ENCODE assay signal across 9 mouse cellular contexts in genomic region chr11:70649185-70649734, GRCm38 (mm10). TPM values are rescaled to one million over a fixed set of nuclear protein-coding genes. Genes with fewer than 3 reads are reported as not detected.
DNase-seq lines count a peak whose midpoint lies in the region; ATAC-seq lines count a peak whose summit lies in the region.
"Had no signal": no experiment of that assay in that cellular context is flagged by ENCODE, and none has a peak within 500 bp of the region (broad histone marks: within the 10 kb centered on the region; RNA-seq: fewer than 3 reads in every experiment).

No protein-coding gene starts in this region.

- H3K27ac ChIP-seq in forebrain, embryonic 12.5 days = no peak overlapping the region
- no peak overlapping the region for H3K27ac ChIP-seq in forebrain, embryonic 16.5 days (ENCODE audit: low read length)
- no peak overlapping the region for H3K27ac ChIP-seq in lung, embryonic 16.5 days (ENCODE audit: low read length)
- H3K27ac ChIP-seq in hindbrain, embryonic 14.5 days = no peak overlapping the region
- H3K27ac ChIP-seq in neural tube, embryonic 12.5 days = no peak overlapping the region

- H3K36me3 ChIP-seq in forebrain, embryonic 12.5 days (replicated peaks) = peaks cover 55% of the 10 kb centered on the region
- H3K36me3 ChIP-seq in forebrain, embryonic 16.5 days (ENCODE audit: control insufficient read depth, insufficient read depth) = peaks cover 29% of the 10 kb centered on the region
- peaks cover 42% of the 10 kb centered on the region for H3K36me3 ChIP-seq in lung, embryonic 16.5 days (ENCODE audit: control insufficient read depth, insufficient read depth, low read length)
- H3K36me3 ChIP-seq in hindbrain, embryonic 14.5 days (replicated peaks; ENCODE audit: control insufficient read depth, insufficient read depth) = peaks cover 61% of the 10 kb centered on the region
- H3K36me3 ChIP-seq in neural tube, embryonic 12.5 days = peaks cover 52% of the 10 kb centered on the region

- no peak for DNase-seq in lung, postnatal 36 days
- no peak for DNase-seq in hindbrain, embryonic 14.5 days (ENCODE audit: low spot score)
- no peak for DNase-seq in thymus, postnatal 36 days
- no peak for DNase-seq in adrenal gland, postnatal 14 days
- DNase-seq: layer of hippocampus, postnatal 36 days had no signal

- ATAC-seq in forebrain, embryonic 12.5 days (ENCODE audit: low FRiP score) = no peak
- no peak for ATAC-seq in forebrain, embryonic 16.5 days
- ATAC-seq in lung, embryonic 16.5 days (ENCODE audit: low read depth) = no peak
- ATAC-seq in hindbrain, embryonic 14.5 days (ENCODE audit: low FRiP score) = no peak
- no peak for ATAC-seq in neural tube, embryonic 12.5 days (ENCODE audit: low FRiP score, low read depth)

- H3K4me3 ChIP-seq in forebrain, embryonic 12.5 days (replicated peaks) = no peak overlapping the region
- no peak overlapping the region for H3K4me3 ChIP-seq in forebrain, embryonic 16.5 days (replicated peaks; ENCODE audit: low read length)
- peak overlapping the region; percentile 91; the same call in 1 of the 2 replicates for H3K4me3 ChIP-seq in lung, embryonic 16.5 days (ENCODE audit: low read length)
- no peak overlapping the region for H3K4me3 ChIP-seq in hindbrain, embryonic 14.5 days (replicated peaks; ENCODE audit: low read length)
- H3K4me3 ChIP-seq in neural tube, embryonic 12.5 days = no peak overlapping the region

- H3K4me2 ChIP-seq in forebrain, embryonic 12.5 days = peak overlapping the region; percentile 8; the same call in 1 of the 2 replicates
- no peak overlapping the region for H3K4me2 ChIP-seq in forebrain, embryonic 16.5 days (ENCODE audit: low read length)
- 0 out of 2 replicates have a peak overlapping the region, but pooled peaks have one; percentile 94 for H3K4me2 ChIP-seq in lung, embryonic 16.5 days (ENCODE audit: low read depth, low read length)
- peak overlapping the region; percentile 100 for H3K4me2 ChIP-seq in hindbrain, embryonic 14.5 days (replicated peaks)
- peak overlapping the region; percentile 99; the same call in 1 of the 2 replicates for H3K4me2 ChIP-seq in neural tube, embryonic 12.5 days (replicated peaks)

- peaks cover 57% of the 10 kb centered on the region for H3K4me1 ChIP-seq in forebrain, embryonic 12.5 days
- peaks cover 48% of the 10 kb centered on the region for H3K4me1 ChIP-seq in forebrain, embryonic 16.5 days (replicated peaks; ENCODE audit: control insufficient read depth, insufficient read depth, low read length)
- peaks cover 49% of the 10 kb centered on the region for H3K4me1 ChIP-seq in lung, embryonic 16.5 days (replicated peaks; ENCODE audit: control insufficient read depth, insufficient read depth, low read length)
- peaks cover 34% of the 10 kb centered on the region for H3K4me1 ChIP-seq in hindbrain, embryonic 14.5 days (replicated peaks; ENCODE audit: control insufficient read depth, insufficient read depth, low read length)
- H3K4me1 ChIP-seq in neural tube, embryonic 12.5 days = peaks cover 54% of the 10 kb centered on the region

- WGBS in forebrain, embryonic 12.5 days = 87% methylated on average over 8 of the region's 8 CpGs
- 91% methylated on average over 8 of the region's 8 CpGs for WGBS in forebrain, embryonic 16.5 days
- 77% methylated on average over 8 of the region's 8 CpGs for WGBS in lung, embryonic 16.5 days
- 88% methylated on average over 8 of the region's 8 CpGs for WGBS in hindbrain, embryonic 14.5 days
- 85% methylated on average over 8 of the region's 8 CpGs for WGBS in neural tube, embryonic 12.5 days

- H3K27me3 ChIP-seq in forebrain, embryonic 12.5 days = no peaks in the 10 kb centered on the region
- no peaks in the 10 kb centered on the region for H3K27me3 ChIP-seq in forebrain, embryonic 16.5 days (replicated peaks; ENCODE audit: control insufficient read depth, insufficient read depth, low read length)
- no peaks in the 10 kb centered on the region for H3K27me3 ChIP-seq in lung, embryonic 16.5 days (ENCODE audit: control insufficient read depth, insufficient read depth, low read depth, low read length)
- no peaks in the 10 kb centered on the region for H3K27me3 ChIP-seq in hindbrain, embryonic 14.5 days (ENCODE audit: control insufficient read depth, insufficient read depth, low read length)
- no peaks in the 10 kb centered on the region for H3K27me3 ChIP-seq in neural tube, embryonic 12.5 days (replicated peaks)

- no peaks in the 10 kb centered on the region for H3K9me3 ChIP-seq in forebrain, embryonic 12.5 days
- H3K9me3 ChIP-seq in forebrain, embryonic 16.5 days (ENCODE audit: control insufficient read depth, low read length) = no peaks in the 10 kb centered on the region
- H3K9me3 ChIP-seq in lung, embryonic 16.5 days (ENCODE audit: control insufficient read depth, low read length) = no peaks in the 10 kb centered on the region
- no peaks in the 10 kb centered on the region for H3K9me3 ChIP-seq in hindbrain, embryonic 14.5 days (ENCODE audit: control insufficient read depth, low read length)
- H3K9me3 ChIP-seq in neural tube, embryonic 12.5 days = no peaks in the 10 kb centered on the region

- H3K9ac ChIP-seq in forebrain, embryonic 12.5 days = no peak overlapping the region
- H3K9ac ChIP-seq in forebrain, embryonic 16.5 days (replicated peaks; ENCODE audit: low read depth, low read length) = no peak overlapping the region
- no peak overlapping the region for H3K9ac ChIP-seq in lung, embryonic 16.5 days (ENCODE audit: low read length)
- no peak overlapping the region for H3K9ac ChIP-seq in hindbrain, embryonic 14.5 days
- H3K9ac ChIP-seq in neural tube, embryonic 12.5 days = no peak overlapping the region

RNA-seq across cellular contexts. Expression of gene Slc25a11, which starts 2.0 kb away (rescaled TPM):
- polyA plus RNA-seq in forebrain, embryonic 12.5 days (2016; fragmentation: Nextera tagmentation; extraction: Ambion mirVana) = 139 and 141 TPM in 2 replicates
- polyA plus RNA-seq in forebrain, embryonic 16.5 days (2015; fragmentation: Nextera tagmentation; extraction: Ambion mirVana) = 159 and 174 TPM in 2 replicates
- 156 and 171 TPM in 2 replicates for polyA plus RNA-seq in lung, embryonic 16.5 days (2015; fragmentation: Nextera tagmentation; extraction: Ambion mirVana)
- 158 TPM in 2 replicates for polyA plus RNA-seq in hindbrain, embryonic 14.5 days (2014; fragmentation: Nextera tagmentation; extraction: Ambion mirVana)
- polyA plus RNA-seq in neural tube, embryonic 12.5 days (2016; fragmentation: Nextera tagmentation; extraction: Ambion mirVana) = 152 TPM in 2 replicates
- total RNA-seq in adrenal gland, postnatal 14 days (2021) = 175 and 184 TPM in 2 replicates

RNA-seq across cellular contexts. Expression of gene Rnf167, which starts 2.2 kb away (rescaled TPM):
- 85.1 and 96.1 TPM in 2 replicates for polyA plus RNA-seq in forebrain, embryonic 12.5 days (2016; fragmentation: Nextera tagmentation; extraction: Ambion mirVana)
- polyA plus RNA-seq in forebrain, embryonic 16.5 days (2015; fragmentation: Nextera tagmentation; extraction: Ambion mirVana) = 133 and 135 TPM in 2 replicates
- 129 and 134 TPM in 2 replicates for polyA plus RNA-seq in lung, embryonic 16.5 days (2015; fragmentation: Nextera tagmentation; extraction: Ambion mirVana)
- polyA plus RNA-seq in hindbrain, embryonic 14.5 days (2014; fragmentation: Nextera tagmentation; extraction: Ambion mirVana) = 90.6 and 93.4 TPM in 2 replicates
- 91.0 and 101 TPM in 2 replicates for polyA plus RNA-seq in neural tube, embryonic 12.5 days (2016; fragmentation: Nextera tagmentation; extraction: Ambion mirVana)
- 69.6 and 88.5 TPM in 2 replicates for total RNA-seq in adrenal gland, postnatal 14 days (2021)

RNA-seq across cellular contexts. Expression of gene Pfn1, which starts 5.2 kb away (rescaled TPM):
- 1,070 and 1,131 TPM in 2 replicates for polyA plus RNA-seq in forebrain, embryonic 12.5 days (2016; fragmentation: Nextera tagmentation; extraction: Ambion mirVana)
- polyA plus RNA-seq in forebrain, embryonic 16.5 days (2015; fragmentation: Nextera tagmentation; extraction: Ambion mirVana) = 642 and 656 TPM in 2 replicates
- polyA plus RNA-seq in lung, embryonic 16.5 days (2015; fragmentation: Nextera tagmentation; extraction: Ambion mirVana) = 1,825 and 2,189 TPM in 2 replicates
- 662 and 703 TPM in 2 replicates for polyA plus RNA-seq in hindbrain, embryonic 14.5 days (2014; fragmentation: Nextera tagmentation; extraction: Ambion mirVana)
- polyA plus RNA-seq in neural tube, embryonic 12.5 days (2016; fragmentation: Nextera tagmentation; extraction: Ambion mirVana) = 1,155 and 1,157 TPM in 2 replicates
- total RNA-seq in adrenal gland, postnatal 14 days (2021) = 807 and 918 TPM in 2 replicates

RNA-seq across cellular contexts. Expression of gene Eno3, which starts 7.7 kb away (rescaled TPM):
- polyA plus RNA-seq in forebrain, embryonic 12.5 days (2016; fragmentation: Nextera tagmentation; extraction: Ambion mirVana) = 9.0 and 9.7 TPM in 2 replicates
- polyA plus RNA-seq in forebrain, embryonic 16.5 days (2015; fragmentation: Nextera tagmentation; extraction: Ambion mirVana) = 6.5 and 8.2 TPM in 2 replicates
- polyA plus RNA-seq in lung, embryonic 16.5 days (2015; fragmentation: Nextera tagmentation; extraction: Ambion mirVana) = 37.9 and 56.8 TPM in 2 replicates
- polyA plus RNA-seq in hindbrain, embryonic 14.5 days (2014; fragmentation: Nextera tagmentation; extraction: Ambion mirVana) = 6.4 and 7.8 TPM in 2 replicates
- 19.3 and 20.1 TPM in 2 replicates for polyA plus RNA-seq in neural tube, embryonic 12.5 days (2016; fragmentation: Nextera tagmentation; extraction: Ambion mirVana)
- 14.9 and 21.4 TPM in 2 replicates for total RNA-seq in adrenal gland, postnatal 14 days (2021)

RNA-seq across cellular contexts. Expression of gene Gp1ba, which starts 10.3 kb away (rescaled TPM):
- 0.23 and 0.33 TPM in 2 replicates for polyA plus RNA-seq in forebrain, embryonic 12.5 days (2016; fragmentation: Nextera tagmentation; extraction: Ambion mirVana)
- 0.15 and 0.17 TPM in 2 replicates for polyA plus RNA-seq in forebrain, embryonic 16.5 days (2015; fragmentation: Nextera tagmentation; extraction: Ambion mirVana)
- 0.35 and 0.50 TPM in 2 replicates for polyA plus RNA-seq in lung, embryonic 16.5 days (2015; fragmentation: Nextera tagmentation; extraction: Ambion mirVana)
- polyA plus RNA-seq in hindbrain, embryonic 14.5 days (2014; fragmentation: Nextera tagmentation; extraction: Ambion mirVana) = 0.29 and 0.43 TPM in 2 replicates
- polyA plus RNA-seq in neural tube, embryonic 12.5 days (2016; fragmentation: Nextera tagmentation; extraction: Ambion mirVana) = 0.26 and 0.49 TPM in 2 replicates
- 0.49 and 0.56 TPM in 2 replicates for total RNA-seq in adrenal gland, postnatal 14 days (2021)
- total RNA-seq: layer of hippocampus, postnatal 36 days had no signal
